Mouse (Mus musculus) left cerebral cortex, postnatal 10 days (tissue): Measurements from ENCODE around the gene Ubr4. TPM values are rescaled to one million over a fixed set of nuclear protein-coding genes. Genes with fewer than 3 reads are reported as not detected.
"Not testable (repeated sequence)": the region's sequence is repeated elsewhere in the genome, so short reads cannot be mapped to it uniquely, and the experiment has no call there.

Source experiments
- DNase-seq, 2 experiments: peaks; one replicate each; pipeline ENCODE4 v3.0.0; 2021 to 2022; ENCODE audit warnings: low spot score in 2 of 2, mixed read lengths in 1 of 2; ENCODE audit errors: extremely low spot score in 1 of 2
- intact Hi-C: fragments of 180-260 bp; cut with DNase I; formaldehyde crosslinking; loops from one replicate; pipeline ENCODE4 v1.15.1; 2025
- total RNA-seq, 2 experiments: library from RNA; stranded (reverse); gene quantifications; 2 replicates each; pipeline ENCODE4 v1.2.3; 2021

The Ubr4 gene
- total RNA-seq, 2 experiments from 2014 or later: 161 to 165 TPM

GRCm38 (mm10) chr4:139343718-139344117 lies 8.7 kb upstream of the Ubr4 start:
- intact Hi-C loops: no loop called here
- DNase-seq: peak; percentile 56 to 67

GRCm38 (mm10) chr4:139345416-139346019 lies 6.9 kb upstream of the Ubr4 start:
- intact Hi-C loops: no loop called here

GRCm38 (mm10) chr4:139352832-139353231 lies 423 bp downstream of the Ubr4 start:
- intact Hi-C loops: no loop called here
- DNase-seq: no peak

More at GRCm38 (mm10) chr4:139345416-139346019, 6.9 kb upstream of the Ubr4 start:
- no peak for DNase-seq

DNA sequence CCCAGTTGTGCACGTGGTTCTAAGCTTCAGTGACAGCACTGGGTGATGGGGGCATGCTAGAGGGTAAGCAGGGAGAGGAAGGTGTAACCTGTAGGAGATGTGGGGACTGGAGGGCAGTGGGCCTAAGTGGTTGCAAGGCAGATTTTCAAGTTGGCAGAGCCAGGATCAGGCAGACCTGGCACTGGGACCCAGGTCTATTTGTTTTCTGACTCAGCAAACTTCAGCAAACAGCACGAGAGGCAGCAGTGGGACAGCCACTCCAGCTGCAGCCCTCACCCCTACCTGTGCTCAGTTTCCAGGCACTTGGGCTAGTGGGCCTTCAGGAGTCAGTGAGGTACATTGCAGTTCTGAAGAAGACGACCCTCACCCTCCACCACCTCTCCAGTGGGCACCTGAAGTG lies 4.8 kb downstream of the Ubr4 start:
- intact Hi-C loops: no loop called here

DNA sequence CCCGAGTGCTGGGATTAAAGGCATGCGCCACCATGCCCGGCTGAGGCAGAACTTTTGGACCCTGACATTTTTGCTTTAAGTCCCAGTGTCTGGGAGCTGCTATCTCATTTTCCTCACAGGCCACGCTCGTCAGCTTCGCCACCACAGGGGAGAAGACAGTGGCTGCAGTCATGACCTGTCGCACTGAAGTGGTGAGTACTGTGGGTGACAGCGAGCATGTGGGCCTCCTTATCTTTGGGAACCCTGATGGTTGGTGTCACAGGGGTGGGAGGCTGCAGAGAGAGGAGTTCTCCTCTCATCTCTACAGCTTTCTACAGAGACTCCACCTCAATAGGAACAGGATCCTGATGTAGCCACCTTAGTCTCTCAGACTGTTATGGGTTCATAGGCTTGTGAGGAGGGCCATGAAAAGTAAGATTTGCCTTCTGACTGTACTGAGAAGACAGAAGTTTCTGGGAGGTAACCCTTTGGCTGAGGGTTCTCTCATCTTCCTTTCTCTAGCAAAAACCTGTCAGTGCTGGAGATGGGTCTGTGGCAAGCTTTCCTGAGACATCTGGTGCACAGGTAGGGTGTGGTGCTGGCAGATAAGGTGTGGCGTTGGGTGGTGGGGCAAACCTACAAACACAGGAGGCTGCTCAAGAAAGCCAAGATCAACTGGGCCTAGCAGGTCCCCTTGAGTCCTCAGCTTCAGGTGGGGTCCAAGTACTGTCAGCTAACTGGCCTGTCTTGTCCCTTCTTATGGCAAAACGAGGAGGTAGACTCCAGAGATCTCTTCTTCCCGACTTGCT lies 8.5 kb downstream of the Ubr4 start:
- no peak for DNase-seq
- intact Hi-C loops: loop anchor here (5.0 kb wide), 2 partner anchors 36 to 76 kb away; no protein-coding TSS in a partner anchor

More for the DNA sequence above, 4.8 kb downstream of the Ubr4 start:
- no peak for DNase-seq

- no peak for DNase-seq
- intact Hi-C loops: no loop called here
Observed at GRCm38 (mm10) chr4:139367336-139367735, 14.9 kb downstream of the Ubr4 start.

GRCm38 (mm10) chr4:139368038-139368437 lies 15.6 kb downstream of the Ubr4 start:
- intact Hi-C loops: no loop called here
- DNase-seq: no peak

DNA sequence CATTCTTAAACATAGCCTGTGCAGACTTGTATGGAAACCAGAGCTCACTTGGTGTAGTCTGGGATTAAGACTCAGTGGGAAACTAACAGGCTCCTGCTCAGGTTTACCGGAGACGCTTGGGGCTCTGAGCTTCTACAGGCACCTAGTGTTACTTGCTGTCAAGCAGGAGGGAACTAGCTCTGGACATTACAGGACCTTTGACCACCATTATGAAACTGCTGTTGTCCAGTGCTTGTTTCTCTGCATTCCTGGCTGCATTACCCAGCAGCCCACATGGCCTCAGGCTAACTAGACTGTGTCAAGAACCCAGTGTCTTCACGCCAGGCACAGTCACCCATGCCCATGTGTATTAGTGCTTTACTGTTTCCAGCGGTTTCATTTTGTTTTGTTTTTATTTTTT lies 20.7 kb downstream of the Ubr4 start:
- no peak for DNase-seq
- intact Hi-C loops: no loop called here

- no peak for DNase-seq
- intact Hi-C loops: no loop called here
Observed at GRCm38 (mm10) chr4:139373531-139373930, 21.1 kb downstream of the Ubr4 start.

DNA sequence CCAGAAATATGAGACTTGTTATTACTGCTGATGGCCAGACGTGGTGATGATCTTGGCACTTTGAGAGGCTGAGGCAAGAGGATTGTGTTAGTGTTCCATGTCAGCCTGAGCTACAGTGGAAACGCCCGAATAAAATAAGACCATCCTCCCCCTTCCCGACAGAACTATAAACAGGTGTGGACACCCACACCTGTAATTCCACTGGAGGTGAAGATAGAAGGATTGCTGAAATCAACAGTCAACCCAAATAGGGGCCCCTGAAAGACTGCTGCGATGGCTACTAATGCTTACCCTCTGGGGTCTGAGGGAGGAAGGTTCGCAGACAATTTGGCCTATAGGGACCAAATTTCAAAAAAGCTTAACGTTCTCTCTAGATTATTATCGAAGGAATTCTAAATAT lies 27.3 kb downstream of the Ubr4 start:
- intact Hi-C loops: no loop called here
- no peak for DNase-seq

DNA sequence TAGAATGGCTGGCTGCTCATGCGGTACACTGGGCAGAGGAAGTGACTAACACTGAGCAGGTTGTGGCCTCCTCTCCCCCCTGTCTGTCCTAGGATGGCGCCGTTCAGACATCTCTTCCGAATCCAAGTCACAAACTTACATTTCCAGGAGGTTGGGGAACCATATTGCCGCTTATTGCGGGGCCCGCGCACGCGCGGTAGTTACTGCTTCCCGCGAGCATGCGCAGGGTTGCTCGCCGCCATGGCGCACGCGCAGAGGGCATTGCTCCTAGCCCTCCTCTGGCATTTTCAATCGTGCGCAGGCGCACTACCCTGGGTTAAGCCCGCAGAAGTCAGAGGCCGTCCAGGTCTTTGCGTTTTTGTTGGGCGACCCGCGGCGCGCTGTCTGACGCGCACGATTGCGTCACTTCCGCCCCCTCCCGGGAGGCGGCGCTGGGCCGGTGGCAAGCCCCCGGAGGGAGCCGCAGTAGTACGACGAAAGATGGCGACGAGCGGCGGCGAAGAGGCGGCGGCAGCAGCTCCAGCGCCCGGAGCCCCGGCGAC lies 27.9 kb downstream of the Ubr4 start:
- intact Hi-C loops: no loop called here
- peak; percentile 99 to 100 for DNase-seq

DNA sequence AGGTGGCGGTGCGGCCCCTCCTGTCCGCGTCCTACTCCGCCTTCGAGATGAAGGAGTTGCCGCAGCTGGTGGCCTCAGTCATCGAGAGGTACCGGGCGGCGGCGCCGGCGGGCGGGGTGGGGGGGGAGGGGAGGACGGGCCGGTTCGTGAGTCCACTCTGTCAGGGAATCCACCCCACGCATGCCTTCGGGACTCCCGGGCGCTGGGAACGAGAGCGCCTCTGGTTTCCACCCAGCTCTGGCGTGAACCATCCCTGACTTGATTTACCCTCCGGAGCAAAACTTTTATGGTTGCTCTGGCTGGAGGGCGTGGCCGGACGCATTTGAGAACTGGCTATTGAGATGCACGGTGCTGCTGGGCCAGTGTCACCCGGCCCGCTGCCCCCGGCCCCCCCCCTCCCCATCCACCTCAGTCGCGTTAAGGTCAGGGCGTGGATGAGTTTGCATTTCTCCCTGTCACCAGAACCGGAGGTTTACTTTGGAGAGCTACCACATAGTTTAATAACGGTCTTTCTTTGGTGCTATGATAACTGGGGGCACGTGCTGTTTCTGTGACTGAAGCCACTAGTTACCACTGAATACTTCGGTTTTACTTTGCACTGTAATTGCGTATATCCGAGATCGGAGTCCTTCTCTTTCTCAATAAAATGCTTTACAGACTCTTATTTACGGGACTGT lies 28.5 kb downstream of the Ubr4 start:
- intact Hi-C loops: no loop called here
- peak; percentile 14 to 45 for DNase-seq

DNA sequence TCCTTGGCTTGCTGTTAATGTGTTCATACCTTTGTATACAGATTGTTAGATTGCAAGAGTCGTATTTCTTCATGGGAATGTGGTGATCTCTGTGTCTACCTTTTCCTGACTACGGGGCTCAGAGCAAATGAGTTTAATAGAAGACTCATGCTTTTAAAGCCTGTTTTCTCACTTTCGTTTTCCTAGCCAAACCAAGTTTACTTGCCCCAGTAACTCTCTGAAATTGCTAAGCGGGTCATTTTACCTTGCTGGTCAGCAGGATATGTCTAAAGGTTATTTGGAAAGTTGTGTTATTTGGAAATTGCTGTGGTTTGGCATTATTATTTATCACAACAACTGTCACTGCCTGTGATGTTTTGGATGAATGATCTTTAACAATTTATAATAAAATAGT lies 29.0 kb downstream of the Ubr4 start:
- intact Hi-C loops: no loop called here
- DNase-seq: no peak

DNA sequence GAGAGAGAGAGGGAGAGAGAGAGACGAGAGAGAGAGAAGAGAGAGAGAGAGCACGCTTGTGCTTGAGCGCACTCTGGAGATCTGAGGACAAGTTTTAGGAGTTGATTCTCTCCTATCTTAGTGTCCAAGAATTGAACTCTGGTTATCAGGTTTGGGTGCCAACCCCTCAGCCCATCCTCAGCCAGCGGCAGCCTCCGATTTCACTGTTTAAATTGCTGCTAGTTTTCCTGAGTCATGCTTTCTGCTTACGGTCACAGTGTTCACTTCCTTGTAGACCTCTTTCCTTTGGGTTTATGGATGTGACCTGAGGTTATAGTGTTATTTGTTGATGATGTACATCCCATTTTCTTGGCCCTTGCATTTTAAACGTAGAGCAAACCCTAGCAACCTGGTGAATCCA lies 29.8 kb downstream of the Ubr4 start:
- DNase-seq: no peak
- intact Hi-C loops: no loop called here

DNA sequence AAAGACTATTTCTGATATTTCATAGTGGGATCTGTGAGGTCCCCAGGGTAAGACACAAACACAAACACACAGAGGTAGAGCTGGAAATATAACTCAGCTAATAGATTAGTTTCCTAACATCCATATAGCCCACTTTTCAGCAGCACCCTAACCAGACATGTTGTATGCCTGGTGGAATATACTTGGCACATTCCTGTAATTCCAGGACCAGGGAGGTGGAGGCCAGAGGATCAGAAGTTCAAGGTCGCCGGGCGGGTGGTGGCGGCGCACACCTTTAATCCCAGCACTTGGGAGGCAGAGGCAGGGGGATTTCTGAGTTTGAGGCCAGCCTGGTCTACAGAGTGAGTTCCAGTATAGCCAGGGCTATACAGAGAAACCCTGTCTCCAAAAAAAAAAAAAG lies 33.4 kb downstream of the Ubr4 start:
- intact Hi-C loops, DNase-seq: not testable (repeated sequence)

- DNase-seq: no peak
Observed at GRCm38 (mm10) chr4:139386869-139387319, 34.5 kb downstream of the Ubr4 start.

DNA sequence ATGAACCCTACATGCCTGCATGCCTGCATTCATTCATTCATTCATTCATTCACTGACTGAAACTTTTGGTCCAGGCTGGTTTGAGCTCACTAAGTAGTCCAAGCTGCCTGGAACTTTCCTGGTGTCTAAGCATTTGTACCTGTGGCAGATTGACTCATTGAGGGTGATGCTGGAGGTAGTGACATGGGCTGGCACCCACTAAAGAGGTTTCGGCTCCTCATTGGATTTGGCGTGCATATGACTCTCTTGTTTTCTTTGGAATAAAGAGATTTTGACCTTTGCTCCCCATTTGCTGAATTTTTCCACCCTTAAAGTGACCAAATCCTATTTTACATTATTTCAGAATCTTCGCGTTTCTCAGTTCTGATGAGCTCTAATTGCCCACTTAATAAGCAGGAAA lies 37.1 kb downstream of the Ubr4 start:
- intact Hi-C loops: no loop called here
- DNase-seq: no peak

More at GRCm38 (mm10) chr4:139386869-139387319, 34.5 kb downstream of the Ubr4 start:
- intact Hi-C loops: no loop called here

DNA sequence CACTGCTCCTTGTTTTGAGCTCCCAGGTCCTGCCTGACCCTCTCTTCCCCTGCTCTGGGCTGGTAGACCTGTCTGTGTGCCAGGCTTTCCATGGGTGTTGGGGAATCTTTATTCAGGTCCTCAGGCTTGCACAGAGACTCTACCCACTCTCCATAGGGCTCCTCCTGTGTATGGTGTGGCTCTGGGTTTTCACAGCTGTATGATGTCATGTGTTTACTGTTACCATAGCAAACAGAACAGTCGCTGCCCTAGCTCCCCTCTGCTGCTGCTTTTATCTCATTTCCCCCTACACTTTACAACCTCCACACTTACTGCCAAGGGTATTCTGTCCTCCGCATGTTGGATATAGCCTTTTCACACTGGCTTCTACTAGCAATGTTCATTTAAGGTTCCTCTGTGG lies 43.0 kb downstream of the Ubr4 start:
- intact Hi-C loops: loop anchor here (5.0 kb wide), 1 partner anchor 33 kb away; no protein-coding TSS in a partner anchor
- no peak for DNase-seq

GRCm38 (mm10) chr4:139400487-139400886 lies 48.1 kb downstream of the Ubr4 start:
- DNase-seq: no peak
- intact Hi-C loops: no loop called here
